Mouse (Mus musculus) heart, postnatal 0 days (tissue): ENCODE measurements around the gene Mllt10.

ENCODE experiments used
- CTCF ChIP-seq: IDR thresholded peaks from 2 replicates; pipeline ENCODE4 v1.5.1; 2016; ENCODE audit warnings: antibody characterized with exemption, control low read depth, low read depth
- EP300 ChIP-seq: IDR thresholded peaks from 2 replicates; pipeline ENCODE4 v1.6.1; 2016; ENCODE audit warnings: antibody characterized with exemption, low read depth

- TF ChIP-seq CTCF: no peak
- TF ChIP-seq EP300: no peak
Measured at GRCm38 (mm10) chr2:18235524-18235923, 180.5 kb downstream of the Mllt10 start.
